Mouse (Mus musculus) MEL (cell line): ENCODE measurements at regions not wholly inside any gene's neighbourhood (a gene's known extent, or its start where the extent isn't known, plus 50 kb on each side); places are given as distances from the start of the nearest gene placed in this dataset.

ENCODE experiments used
- DNase-seq: peaks from one replicate; pipeline ENCODE4 v3.0.0; 2011; ENCODE audit warnings: low read depth, low spot score
- H3K27ac ChIP-seq: 2 replicates; pipeline ENCODE4 v1.5.1; 2012; ENCODE audit warnings: low read depth, mild to moderate bottlenecking, control low read depth, low read length, moderate library complexity; ENCODE audit not compliant: control insufficient read depth
- H3K27me3 ChIP-seq, 2 experiments: fragments of 150-350 bp in 1 of 2; sonication (generic) in 1 of 2; 2 replicates each; pipeline ENCODE4 v1.6.1; 2012; ENCODE audit warnings: low read length in 2 of 2, mild to moderate bottlenecking in 2 of 2, improper control_type of control experiment in 1 of 2, moderate library complexity in 1 of 2; ENCODE audit not compliant: insufficient read depth in 2 of 2, control insufficient read depth in 1 of 2
- H3K36me3 ChIP-seq, 2 experiments: 2 replicates each; pipeline ENCODE4 v1.6.1; 2012 to 2014; ENCODE audit warnings: low read length in 2 of 2, improper control_type of control experiment in 1 of 2, inconsistent platforms in 1 of 2, mild to moderate bottlenecking in 1 of 2; ENCODE audit not compliant: insufficient read depth in 2 of 2, control insufficient read depth in 1 of 2
- H3K4me1 ChIP-seq, 2 experiments: fragments of 150-350 bp in 1 of 2; sonication (generic) in 1 of 2; 2 replicates each; pipeline ENCODE4 v1.6.1; 2012; ENCODE audit warnings: low read length in 2 of 2, improper control_type of control experiment in 1 of 2, mild to moderate bottlenecking in 1 of 2; ENCODE audit not compliant: insufficient read depth in 2 of 2, control insufficient read depth in 1 of 2
- H3K4me3 ChIP-seq, 2 experiments: fragments of 150-350 bp in 1 of 2; sonication (generic) in 1 of 2; 2 replicates each; pipeline ENCODE4 v1.5.1; 2012; ENCODE audit warnings: low read depth in 2 of 2, low read length in 2 of 2, mild to moderate bottlenecking in 2 of 2, moderate library complexity in 2 of 2, control low read depth in 1 of 2, improper control_type of control experiment in 1 of 2; ENCODE audit not compliant: control insufficient read depth in 1 of 2, insufficient read depth in 1 of 2
- H3K79me2 ChIP-seq: 2 replicates; pipeline ENCODE4 v1.6.1; 2012; ENCODE audit warnings: mild to moderate bottlenecking, low read length, moderate library complexity; ENCODE audit not compliant: control insufficient read depth, poor library complexity, insufficient read depth
- H3K9ac ChIP-seq: 2 replicates; pipeline ENCODE4 v1.6.1; 2012; ENCODE audit warnings: low read depth, mild to moderate bottlenecking, control low read depth, low read length, moderate library complexity; ENCODE audit not compliant: control insufficient read depth, poor library complexity, severe bottlenecking
- H3K9me3 ChIP-seq: fragments of 150-350 bp; sonication (generic); replicated peaks from 2 replicates; pipeline ENCODE4 v1.6.1; 2012; ENCODE audit warnings: mild to moderate bottlenecking, low read length, improper control_type of control experiment, moderate library complexity; ENCODE audit not compliant: insufficient read depth
- BHLHE40 ChIP-seq: IDR thresholded peaks from 2 replicates; pipeline ENCODE4 v1.6.1; 2012; ENCODE audit warnings: low read depth, mild to moderate bottlenecking, inconsistent platforms, low read length, improper control_type of control experiment, borderline replicate concordance
- CHD1 ChIP-seq: IDR thresholded peaks from 2 replicates; pipeline ENCODE4 v1.6.1; 2012; ENCODE audit warnings: low read depth, mild to moderate bottlenecking, inconsistent platforms, low read length, improper control_type of control experiment
- CTCF ChIP-seq, 3 experiments: IDR thresholded peaks in 2 of 3; conservative IDR thresholded peaks in 1 of 3; 2 replicates each; pipeline ENCODE4 v1.5.1; 2011 to 2012; ENCODE audit warnings: low read length in 3 of 3, low read depth in 2 of 3, mild to moderate bottlenecking in 2 of 3, improper control_type of control experiment in 1 of 3, inconsistent platforms in 1 of 3, mixed read lengths in 1 of 3, moderate library complexity in 1 of 3; ENCODE audit not compliant: control insufficient read depth in 1 of 3, insufficient read depth in 1 of 3, poor library complexity in 1 of 3, severe bottlenecking in 1 of 3
- E2F4 ChIP-seq: IDR thresholded peaks from 2 replicates; pipeline ENCODE4 v1.6.1; 2011; ENCODE audit warnings: low read depth, low read length, improper control_type of control experiment, borderline replicate concordance
- GATA1 ChIP-seq: IDR thresholded peaks from 2 replicates; pipeline ENCODE4 v1.6.1; 2011; ENCODE audit warnings: low read depth, low read length, improper control_type of control experiment
- KAT2A ChIP-seq: conservative IDR thresholded peaks from 2 replicates; pipeline ENCODE4 v1.6.1; 2012; ENCODE audit warnings: low read depth, low read length, improper control_type of control experiment, inconsistent platforms
- MAFK ChIP-seq: IDR thresholded peaks from 2 replicates; pipeline ENCODE4 v1.6.1; 2011; ENCODE audit warnings: low read depth, mild to moderate bottlenecking, low read length, improper control_type of control experiment, borderline replicate concordance
- MAX ChIP-seq: IDR thresholded peaks from 2 replicates; pipeline ENCODE4 v1.6.1; 2011; ENCODE audit warnings: low read length, improper control_type of control experiment
- MAZ ChIP-seq: IDR thresholded peaks from 2 replicates; pipeline ENCODE4 v1.6.1; 2012; ENCODE audit warnings: low read depth, mild to moderate bottlenecking, inconsistent platforms, low read length, improper control_type of control experiment
- MEF2A ChIP-seq: IDR thresholded peaks from 2 replicates; pipeline ENCODE4 v1.6.1; 2014; ENCODE audit warnings: low read depth, mild to moderate bottlenecking, inconsistent platforms, low read length, improper control_type of control experiment; ENCODE audit not compliant: poor library complexity, insufficient replicate concordance, severe bottlenecking; ENCODE audit errors: extremely low read depth
- MYB ChIP-seq: IDR thresholded peaks from 2 replicates; pipeline ENCODE4 v1.6.1; 2011; ENCODE audit warnings: mild to moderate bottlenecking, low read depth, low read length, improper control_type of control experiment
- NELFE ChIP-seq: IDR thresholded peaks from 2 replicates; pipeline ENCODE4 v1.6.1; 2011; ENCODE audit warnings: low read depth, low read length, improper control_type of control experiment
- NRF1 ChIP-seq: IDR thresholded peaks from 2 replicates; pipeline ENCODE4 v1.6.1; 2014; ENCODE audit warnings: low read depth, mild to moderate bottlenecking, inconsistent platforms, low read length, improper control_type of control experiment, moderate library complexity; ENCODE audit not compliant: poor library complexity, insufficient read depth, severe bottlenecking
- POLR2AphosphoS5 ChIP-seq: IDR thresholded peaks from 2 replicates; pipeline ENCODE4 v1.6.1; 2012; ENCODE audit warnings: low read depth, borderline replicate concordance, mild to moderate bottlenecking, inconsistent platforms, low read length, moderate library complexity, mixed read lengths
- RAD21 ChIP-seq: IDR thresholded peaks from 2 replicates; pipeline ENCODE4 v1.6.1; 2011; ENCODE audit warnings: mild to moderate bottlenecking, low read depth, low read length, improper control_type of control experiment
- SIN3A ChIP-seq: IDR thresholded peaks from 2 replicates; pipeline ENCODE4 v1.6.1; 2012; ENCODE audit warnings: low read length, improper control_type of control experiment, inconsistent platforms
- TAL1 ChIP-seq: IDR thresholded peaks from 2 replicates; pipeline ENCODE4 v1.6.1; 2012; ENCODE audit warnings: mild to moderate bottlenecking, inconsistent platforms, low read length, moderate library complexity, mixed read lengths
- TCF12 ChIP-seq: IDR thresholded peaks from 2 replicates; pipeline ENCODE4 v1.6.1; 2014; ENCODE audit warnings: low read depth, mild to moderate bottlenecking, inconsistent platforms, low read length, improper control_type of control experiment, moderate library complexity
- UBTF ChIP-seq: IDR thresholded peaks from 2 replicates; pipeline ENCODE4 v1.6.1; 2012; ENCODE audit warnings: low read depth, mild to moderate bottlenecking, inconsistent platforms, low read length, improper control_type of control experiment, moderate library complexity, borderline replicate concordance; ENCODE audit not compliant: insufficient read depth
- USF2 ChIP-seq, 2 experiments: IDR thresholded peaks; 2 replicates each; pipeline ENCODE4 v1.6.1; 2011 to 2012; ENCODE audit warnings: improper control_type of control experiment in 2 of 2, low read length in 2 of 2, borderline replicate concordance in 1 of 2, inconsistent platforms in 1 of 2, low read depth in 1 of 2, mild to moderate bottlenecking in 1 of 2; ENCODE audit not compliant: insufficient read depth in 1 of 2
- ZC3H11A ChIP-seq: IDR thresholded peaks from 2 replicates; pipeline ENCODE4 v1.6.1; 2012; ENCODE audit warnings: low read depth, mild to moderate bottlenecking, inconsistent platforms, low read length, improper control_type of control experiment
- ZKSCAN1 ChIP-seq: IDR thresholded peaks from 2 replicates; pipeline ENCODE4 v1.6.1; 2012; ENCODE audit warnings: low read depth, mild to moderate bottlenecking, inconsistent platforms, low read length, improper control_type of control experiment, moderate library complexity
- ZNF384 ChIP-seq: IDR thresholded peaks from 2 replicates; pipeline ENCODE4 v1.6.1; 2012; ENCODE audit warnings: low read depth, mild to moderate bottlenecking, inconsistent platforms, low read length, improper control_type of control experiment

GRCm38 (mm10) chr1:154006055-154006454 lies 106.0 kb upstream of the Teddm2 start:
- TF ChIP-seq CTCF (IDR thresholded peaks at IDR 0.05 in 2 of 3, conservative IDR thresholded peaks at IDR 0.05 in 1 of 3; ENCODE audit: control insufficient read depth in 1 of 3, insufficient read depth in 1 of 3, low read depth in 2 of 3, low read length in 3 of 3, poor library complexity in 1 of 3, severe bottlenecking in 1 of 3): no peak

GRCm38 (mm10) chr1:154007440-154007839 lies 107.4 kb upstream of the Teddm2 start:
- H3K27me3 ChIP-seq: no peaks in the 10 kb centered on the region
- H3K4me1 ChIP-seq: no peaks in the 10 kb centered on the region
- TF ChIP-seq MEF2A (no peak), KAT2A (no peak), GATA1 (no peak), ZKSCAN1 (no peak), NRF1 (no peak), TAL1 (no peak), MAX (no peak), CHD1 (no peak), ZC3H11A (no peak), ZNF384 (no peak), SIN3A (no peak)
- DNase-seq: no peak
- no peak overlapping the region for H3K9ac ChIP-seq
- H3K4me3 ChIP-seq: no peak overlapping the region
- no peak overlapping the region for H3K27ac ChIP-seq
- no peaks in the 10 kb centered on the region for H3K36me3 ChIP-seq
- H3K9me3 ChIP-seq: no peaks in the 10 kb centered on the region
- no peaks in the 10 kb centered on the region for H3K79me2 ChIP-seq

More at GRCm38 (mm10) chr1:154006055-154006454, 106.0 kb upstream of the Teddm2 start:
- Histone ChIP-seq H3K9me3 (no peaks in the 10 kb centered on the region), H3K9ac (no peak overlapping the region), H3K27ac (no peak overlapping the region), H3K4me1 (no peaks in the 10 kb centered on the region), H3K27me3 (no peaks in the 10 kb centered on the region), H3K79me2 (no peaks in the 10 kb centered on the region), H3K4me3 (no peak overlapping the region), H3K36me3 (no peaks in the 10 kb centered on the region)
- no peak for DNase-seq

DNA sequence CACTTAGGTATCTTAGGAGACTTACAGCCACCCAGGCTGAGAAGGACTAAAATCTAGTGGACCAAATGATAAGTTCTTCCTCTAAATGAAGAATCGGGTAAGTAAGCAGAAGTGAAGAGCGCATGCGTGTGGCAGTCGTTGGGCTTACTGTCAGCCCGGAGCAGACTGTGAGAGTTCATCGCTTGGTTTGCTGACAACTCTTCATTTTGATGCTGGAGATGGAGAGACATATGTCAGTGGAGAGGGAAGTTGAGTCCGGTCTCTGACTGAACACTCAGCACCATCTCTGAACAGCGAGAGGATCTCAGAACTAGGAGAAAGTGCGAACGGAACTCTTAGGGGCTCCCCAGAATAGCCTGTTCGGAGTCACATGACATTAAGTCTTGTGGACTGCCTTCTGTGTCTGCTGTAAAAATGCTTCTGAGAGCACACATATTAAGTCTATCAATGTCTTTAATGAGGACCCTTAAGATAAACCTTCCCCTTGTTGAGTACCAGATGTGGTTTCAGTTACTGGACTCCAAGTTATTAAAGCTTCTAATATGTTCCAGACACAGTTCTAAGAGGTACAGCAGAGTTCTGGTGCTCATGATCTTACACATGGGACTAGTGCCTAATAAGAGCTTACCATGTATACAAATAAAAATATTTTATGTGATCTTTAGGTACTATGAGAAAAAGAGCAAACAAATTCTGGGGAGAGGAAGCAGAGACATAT lies 108.7 kb upstream of the Teddm2 start:
- Histone ChIP-seq H3K27me3 (no peaks in the 10 kb centered on the region), H3K9ac (no peak overlapping the region), H3K9me3 (no peaks in the 10 kb centered on the region), H3K4me3 (no peak overlapping the region), H3K27ac (no peak overlapping the region), H3K79me2 (no peaks in the 10 kb centered on the region), H3K36me3 (no peaks in the 10 kb centered on the region), H3K4me1 (no peaks in the 10 kb centered on the region)
- no peak for DNase-seq
- TF ChIP-seq MAFK (no peak), RAD21 (no peak), UBTF (no peak), TCF12 (no peak), MEF2A (no peak), BHLHE40 (no peak), USF2 (IDR thresholded peaks at IDR 0.05; ENCODE audit: borderline replicate concordance in 1 of 2, insufficient read depth in 1 of 2, low read depth in 1 of 2, low read length in 2 of 2) (no peak), MYB (no peak), CTCF (IDR thresholded peaks at IDR 0.05 in 2 of 3, conservative IDR thresholded peaks at IDR 0.05 in 1 of 3; ENCODE audit: control insufficient read depth in 1 of 3, insufficient read depth in 1 of 3, low read depth in 2 of 3, low read length in 3 of 3, poor library complexity in 1 of 3, severe bottlenecking in 1 of 3) (no peak), ZNF384 (no peak), NRF1 (no peak), POLR2AphosphoS5 (no peak), MAZ (no peak), NELFE (no peak), E2F4 (no peak), CHD1 (no peak), ZKSCAN1 (no peak)
